Mouse (Mus musculus): ENCODE measurements at regions not wholly inside any gene's neighbourhood (a gene's known extent, or its start where the extent isn't known, plus 50 kb on each side); places are given as distances from the start of the nearest gene placed in this dataset.

DNA sequence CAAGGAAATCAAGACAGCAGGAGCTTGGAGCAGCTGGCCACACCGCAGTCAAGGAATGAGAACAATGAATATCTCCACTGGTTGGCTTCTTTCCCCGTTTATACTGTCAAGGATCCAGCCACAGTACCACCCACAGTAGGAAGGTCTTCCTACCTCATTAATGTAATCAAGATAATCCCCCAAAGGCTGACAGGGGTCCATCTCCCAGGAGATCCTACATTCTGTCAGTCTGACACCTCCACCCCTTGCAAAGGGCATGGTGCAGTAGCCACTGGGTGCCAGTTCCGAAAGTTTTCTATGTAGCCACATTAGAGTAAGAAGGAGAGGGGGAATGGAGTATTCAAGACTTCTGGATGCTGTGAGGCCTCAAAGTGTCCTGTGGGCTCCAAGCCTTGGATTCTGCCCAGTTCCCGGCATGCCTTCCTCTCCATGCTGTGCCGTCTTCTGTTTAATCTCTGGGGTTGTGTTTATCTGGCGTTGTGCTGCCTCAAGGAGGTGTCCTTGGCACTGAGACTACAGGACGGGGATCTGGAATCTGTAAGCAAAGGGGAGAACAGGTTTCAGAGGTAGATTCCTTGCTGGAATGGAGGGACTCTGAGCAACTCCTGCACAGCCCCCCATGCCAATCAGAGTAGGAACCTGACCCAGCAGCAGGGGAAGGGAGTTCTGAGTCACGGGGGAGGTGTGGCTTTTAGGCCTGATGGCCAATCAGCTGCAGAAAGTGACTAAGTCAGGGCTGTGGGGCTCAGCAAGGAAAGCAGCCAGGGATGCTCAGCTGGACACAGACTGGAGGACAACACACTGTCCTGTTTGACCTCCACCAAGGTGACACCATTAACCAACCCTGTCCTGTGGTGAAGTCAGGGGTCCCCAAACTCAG is 77.3 kb upstream of the Wscd1 start:
- peak; percentile 76 for DNase-seq

DNA sequence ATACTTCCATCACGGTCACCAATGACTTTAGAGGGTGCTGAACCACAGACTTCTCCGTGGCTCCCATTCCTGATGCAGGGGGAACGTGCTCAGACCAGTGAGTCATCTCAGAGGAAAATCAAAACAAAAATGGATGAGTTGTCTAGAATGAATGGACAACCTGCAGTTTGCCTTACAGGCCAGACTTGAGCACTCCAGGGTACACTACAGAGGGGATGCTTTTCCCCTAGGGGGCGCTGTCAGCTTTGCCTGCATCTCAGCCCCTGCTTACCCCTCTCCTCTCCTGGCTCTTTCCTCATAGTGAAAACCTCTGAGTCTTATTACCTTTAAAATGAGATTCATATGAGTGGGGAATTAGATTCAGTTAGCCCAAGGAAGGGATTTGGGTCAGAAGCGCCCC is 75.4 kb upstream of the Wscd1 start:
- peak; percentile 66 for DNase-seq

DNA sequence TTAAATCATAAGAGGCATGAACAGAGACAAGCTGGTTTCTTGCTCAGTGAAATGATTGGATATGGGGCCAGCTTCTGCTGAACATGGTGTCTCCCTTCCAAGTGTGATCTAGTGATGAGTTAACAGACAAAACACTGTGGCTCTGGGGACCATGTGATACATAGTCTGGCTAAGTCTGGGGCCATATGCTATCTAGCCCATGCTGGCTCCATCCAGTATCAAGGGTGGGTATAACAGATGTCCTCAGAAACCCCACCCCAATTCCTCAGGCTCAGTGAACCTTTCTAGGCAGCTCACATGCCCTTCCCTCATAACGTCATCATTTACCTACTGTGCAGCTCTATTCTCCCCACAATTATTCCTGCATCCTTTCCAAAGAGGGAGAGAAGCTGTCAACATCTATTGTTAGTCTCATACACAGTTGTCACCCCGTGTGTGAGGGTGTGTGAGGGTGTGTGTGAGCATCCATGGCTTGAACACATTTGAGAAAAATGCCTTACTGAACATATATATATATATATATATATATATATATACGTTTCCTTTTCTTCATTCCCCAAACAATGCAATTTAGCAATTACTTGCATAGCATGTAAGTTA is 73.9 kb upstream of the Wscd1 start:
- no peak for DNase-seq

DNA sequence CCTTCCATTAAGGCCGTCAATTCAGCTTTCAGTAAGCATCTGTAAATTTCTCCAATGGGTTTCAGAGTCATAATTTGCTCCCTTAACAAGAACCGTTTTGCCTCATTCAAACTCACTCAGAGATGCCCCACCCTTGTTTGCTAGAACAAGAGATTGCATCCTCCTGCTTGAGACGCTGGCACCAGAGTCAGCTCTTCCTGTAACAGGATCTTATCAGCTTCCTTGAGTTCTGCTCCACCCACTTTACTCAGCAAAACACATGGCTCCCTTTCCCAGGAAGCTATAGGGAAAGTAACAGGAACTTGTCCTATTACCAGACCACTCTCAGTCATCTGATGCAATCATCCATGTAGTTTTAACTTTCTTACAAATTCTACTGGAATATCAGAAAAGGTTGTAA is 52.7 kb upstream of the Wscd1 start:
- no peak for DNase-seq

DNA sequence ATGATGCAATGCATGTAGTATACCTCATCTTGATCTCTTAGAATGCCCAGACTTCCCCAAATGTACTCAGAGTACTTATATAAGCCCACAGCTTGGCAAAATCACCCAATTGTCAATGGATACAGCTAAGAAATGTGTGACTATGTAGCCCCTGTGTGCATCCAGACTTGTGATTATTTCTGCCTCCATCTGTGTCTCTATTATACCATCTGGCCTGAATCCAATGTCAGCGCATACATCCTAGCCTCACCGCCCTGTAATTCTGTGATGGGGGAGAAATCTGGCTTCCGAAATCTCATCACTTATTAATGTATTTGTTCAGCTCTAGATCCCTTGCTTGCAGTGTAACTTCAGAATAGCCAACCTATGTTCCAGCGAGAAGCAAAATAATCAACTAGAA is 50.9 kb upstream of the Wscd1 start:
- no peak for DNase-seq

Measured in cerebellum, adult 9-11 months (tissue).